ENCODE assay signal across 8 mouse cellular contexts in genomic region chr8:87957871-87958450, GRCm38 (mm10). TPM values are rescaled to one million over a fixed set of nuclear protein-coding genes. Genes with fewer than 3 reads are reported as not detected.
DNase-seq lines count a peak whose midpoint lies in the region; ATAC-seq lines count a peak whose summit lies in the region.

No protein-coding gene starts in this region.

- WGBS in embryonic facial prominence, embryonic 11.5 days: under 1% methylated on average over 20 of the region's 20 CpGs
- 1% methylated on average over 20 of the region's 20 CpGs for WGBS in heart, embryonic 13.5 days
- WGBS in kidney, embryonic 15.5 days: 2% methylated on average over 20 of the region's 20 CpGs

- ATAC-seq in embryonic facial prominence, embryonic 11.5 days (replicated peaks; ENCODE audit: insufficient number of reproducible peaks, low FRiP score, low TSS enrichment, low read depth): no peak
- ATAC-seq in heart, embryonic 13.5 days (ENCODE audit: extremely low read depth, insufficient number of reproducible peaks, low FRiP score, low TSS enrichment): no peak
- ATAC-seq in kidney, embryonic 15.5 days (replicated peaks; ENCODE audit: low FRiP score): peak; percentile 2; the same call in 1 of the 2 replicates

- peak overlapping the region; percentile 93 for H3K4me3 ChIP-seq in embryonic facial prominence, embryonic 11.5 days (ENCODE audit: low read depth, low read length)
- H3K4me3 ChIP-seq in heart, embryonic 13.5 days: peak overlapping the region; percentile 68
- peak overlapping the region; percentile 89 for H3K4me3 ChIP-seq in kidney, embryonic 15.5 days (replicated peaks)

- H3K9ac ChIP-seq in embryonic facial prominence, embryonic 11.5 days (replicated peaks; ENCODE audit: low read length): peak overlapping the region; percentile 99
- peak overlapping the region; percentile 91 for H3K9ac ChIP-seq in heart, embryonic 13.5 days
- peak overlapping the region; percentile 95 for H3K9ac ChIP-seq in kidney, embryonic 15.5 days

- H3K36me3 ChIP-seq in embryonic facial prominence, embryonic 11.5 days (replicated peaks; ENCODE audit: control insufficient read depth, insufficient read depth, low read depth, low read length): no peaks in the 10 kb centered on the region
- no peaks in the 10 kb centered on the region for H3K36me3 ChIP-seq in heart, embryonic 13.5 days
- no peaks in the 10 kb centered on the region for H3K36me3 ChIP-seq in kidney, embryonic 15.5 days

- peak overlapping the region; percentile 99 for H3K27ac ChIP-seq in embryonic facial prominence, embryonic 11.5 days (replicated peaks; ENCODE audit: low read depth, low read length)
- H3K27ac ChIP-seq in heart, embryonic 13.5 days (replicated peaks): peak overlapping the region; percentile 90
- peak overlapping the region; percentile 99 for H3K27ac ChIP-seq in kidney, embryonic 15.5 days

- peak overlapping the region; percentile 96 for H3K4me2 ChIP-seq in embryonic facial prominence, embryonic 11.5 days (ENCODE audit: low read depth, low read length)
- H3K4me2 ChIP-seq in heart, embryonic 13.5 days: peak overlapping the region; percentile 92
- peak overlapping the region; percentile 98 for H3K4me2 ChIP-seq in kidney, embryonic 15.5 days

- peaks cover 9% of the 10 kb centered on the region for H3K4me1 ChIP-seq in embryonic facial prominence, embryonic 11.5 days (ENCODE audit: control insufficient read depth, insufficient read depth, low read length)
- peaks cover 67% of the 10 kb centered on the region for H3K4me1 ChIP-seq in heart, embryonic 13.5 days
- H3K4me1 ChIP-seq in kidney, embryonic 15.5 days: peaks cover 51% of the 10 kb centered on the region

- peaks cover 8% of the 10 kb centered on the region; the same call in 1 of the 2 replicates for H3K27me3 ChIP-seq in embryonic facial prominence, embryonic 11.5 days (ENCODE audit: control insufficient read depth, insufficient read depth, low read length)
- peaks cover 42% of the 10 kb centered on the region for H3K27me3 ChIP-seq in heart, embryonic 13.5 days (replicated peaks)
- H3K27me3 ChIP-seq in kidney, embryonic 15.5 days: peaks cover 24% of the 10 kb centered on the region

- no peaks in the 10 kb centered on the region for H3K9me3 ChIP-seq in embryonic facial prominence, embryonic 11.5 days (replicated peaks; ENCODE audit: control insufficient read depth, low read length)
- H3K9me3 ChIP-seq in heart, embryonic 13.5 days: no peaks in the 10 kb centered on the region
- no peaks in the 10 kb centered on the region for H3K9me3 ChIP-seq in kidney, embryonic 15.5 days (replicated peaks)

- peak; percentile 52 for DNase-seq in retina, embryonic 14.5 days (ENCODE audit: low spot score)
- DNase-seq in retina, postnatal 1 day: no peak
- peak; percentile 55 for DNase-seq in embryonic facial prominence, embryonic 11.5 days (ENCODE audit: low spot score)
- peak; percentile 72 for DNase-seq in lung, postnatal 10 days
- DNase-seq in urinary bladder, postnatal 36 days (ENCODE audit: low spot score in 2 of 2): peak; percentile 32 to 77
- no peak for DNase-seq in thymus, postnatal 36 days

RNA-seq across cellular contexts. Expression of gene Zfp423, which starts 1.4 kb away (rescaled TPM):
- 25.4 and 30.4 TPM in 2 replicates for polyA plus RNA-seq in embryonic facial prominence, embryonic 11.5 days (2014; fragmentation: Nextera tagmentation; extraction: Ambion mirVana)
- polyA plus RNA-seq in heart, embryonic 13.5 days (2015; fragmentation: Nextera tagmentation; extraction: Ambion mirVana): 4.1 and 4.8 TPM in 2 replicates
- polyA plus RNA-seq in kidney, embryonic 15.5 days (2015; fragmentation: Nextera tagmentation; extraction: Ambion mirVana): 9.2 and 10.9 TPM in 2 replicates

Comparison
In these comparisons a context has a peak if more than half of its experiments do, and no peak if none do; other contexts are left out.
1. DNase-seq: peak in retina, embryonic 14.5 days (single experiment), embryonic facial prominence, embryonic 11.5 days (single experiment), lung, postnatal 10 days (single experiment) and urinary bladder, postnatal 36 days (2 of 2); none in retina, postnatal 1 day (single experiment) and thymus, postnatal 36 days (0 of 2).
2. Peak in every context shown above with its lines, with median percentiles within 50 percentile points of each other: H3K27ac ChIP-seq, H3K4me2 ChIP-seq, H3K4me3 ChIP-seq and H3K9ac ChIP-seq.